Mouse (Mus musculus) CD8-positive naive resting alpha-beta T cell, adult 2 months (primary cell): ENCODE data around the gene Vmn1r10.
A peak's percentile ranks its signal among the peaks of the same experiment; 100 is the strongest.

Experiments used
- DNase-seq, 2 experiments: peaks; one replicate each; pipeline ENCODE4 v3.0.0; 2022; ENCODE audit warnings: low read depth in 2 of 2, low spot score in 2 of 2

Vmn1r10 gene

GRCm38 (mm10) chr6:57109154-57109553 lies at the start of gene Vmn1r10:
Gene Vmn1r10, plus strand, starts transcription at chr6:57109454.
- no peak for DNase-seq

GRCm38 (mm10) chr6:57063730-57064129 lies 45.5 kb upstream of the Vmn1r10 start:
- DNase-seq: peak in 1 of 2 experiments; percentile 3

- DNase-seq: no peak
These were observed 42.8 kb upstream of the Vmn1r10 start, which contains the start of gene Vmn1r9 for GRCm38 (mm10) chr6:57066487-57066886. Gene Vmn1r9, plus strand, starts transcription at chr6:57066787.

- DNase-seq: no peak
These were observed 2.9 kb upstream of the Vmn1r10 start for GRCm38 (mm10) chr6:57106358-57106757.

- DNase-seq: no peak
These were observed 23.9 kb downstream of the Vmn1r10 start, which contains the start of gene Vmn1r11 for GRCm38 (mm10) chr6:57133155-57133554. Gene Vmn1r11, plus strand, starts transcription at chr6:57133455.

GRCm38 (mm10) chr6:57156619-57157018 lies 47.4 kb downstream of the Vmn1r10 start, which contains the start of gene Vmn1r12:
Gene Vmn1r12, plus strand, starts transcription at chr6:57156919.
- DNase-seq: no peak
